Mouse (Mus musculus): ENCODE data around the gene S1pr3.

Gene S1pr3

DNA sequence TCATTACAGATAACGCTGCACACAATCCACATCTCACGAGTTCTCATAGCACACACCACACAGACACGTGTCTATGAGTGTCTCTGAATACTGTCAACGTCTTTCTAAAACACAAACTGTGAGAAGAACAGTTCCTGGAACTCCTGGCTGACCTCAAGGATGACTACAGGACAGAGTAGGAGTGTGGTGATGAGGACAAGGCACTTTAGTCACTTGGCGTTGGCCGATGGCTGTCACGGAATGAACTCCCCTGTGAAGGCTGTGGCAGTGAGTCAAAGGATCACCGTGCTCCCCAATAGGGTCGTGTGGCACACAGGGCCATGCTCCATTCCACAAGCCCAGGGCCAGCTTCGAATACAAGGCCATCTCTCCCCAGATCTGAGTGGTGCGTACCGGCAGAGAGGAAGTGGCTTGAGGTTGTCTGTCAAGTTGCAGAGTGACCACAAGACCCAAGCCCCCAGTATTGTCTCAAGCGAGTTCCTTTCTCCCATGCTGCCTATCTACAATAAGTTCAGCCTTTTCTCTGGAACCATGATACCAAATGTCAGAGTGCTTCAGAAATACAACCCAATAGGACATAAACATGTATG lies 2.6 kb upstream of the S1pr3 start:
- DNase-seq (ENCODE audit: extremely low spot score, low read depth, low spot score): no peak

DNA sequence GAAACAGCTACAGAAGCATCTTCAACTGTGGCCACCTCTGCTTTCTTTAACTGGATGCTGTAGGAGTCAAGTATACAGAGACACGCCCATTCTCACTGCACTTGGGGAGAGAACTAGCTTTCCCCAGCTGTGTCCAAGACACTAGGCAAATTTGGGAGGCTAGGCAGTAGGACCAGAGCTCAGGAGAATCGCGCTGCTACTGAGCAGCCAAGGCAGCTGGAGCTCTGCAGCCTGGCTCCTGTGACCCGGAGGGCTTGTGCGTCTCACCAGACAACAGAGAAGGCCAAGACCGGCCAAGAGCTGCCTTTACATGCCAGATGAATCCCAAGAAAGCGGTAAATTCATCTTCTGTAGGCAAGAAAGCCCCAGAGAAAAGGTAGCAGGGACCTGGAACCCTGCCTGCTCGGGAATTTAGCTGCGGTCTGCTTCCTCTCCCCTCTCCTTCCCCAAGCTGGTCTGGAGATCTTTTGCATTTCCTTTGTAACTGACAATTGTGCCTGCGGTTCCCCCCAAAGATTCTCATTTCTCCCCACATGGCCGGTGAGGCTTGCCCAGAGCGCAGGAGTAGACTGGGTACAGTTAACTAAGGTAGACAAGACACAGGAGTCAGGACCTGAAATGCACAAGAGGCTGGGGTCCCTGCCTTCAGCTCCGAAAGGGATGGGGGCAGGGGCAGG lies 760 bp upstream of the S1pr3 start:
- DNase-seq (ENCODE audit: extremely low spot score, low read depth, low spot score): no peak

DNA sequence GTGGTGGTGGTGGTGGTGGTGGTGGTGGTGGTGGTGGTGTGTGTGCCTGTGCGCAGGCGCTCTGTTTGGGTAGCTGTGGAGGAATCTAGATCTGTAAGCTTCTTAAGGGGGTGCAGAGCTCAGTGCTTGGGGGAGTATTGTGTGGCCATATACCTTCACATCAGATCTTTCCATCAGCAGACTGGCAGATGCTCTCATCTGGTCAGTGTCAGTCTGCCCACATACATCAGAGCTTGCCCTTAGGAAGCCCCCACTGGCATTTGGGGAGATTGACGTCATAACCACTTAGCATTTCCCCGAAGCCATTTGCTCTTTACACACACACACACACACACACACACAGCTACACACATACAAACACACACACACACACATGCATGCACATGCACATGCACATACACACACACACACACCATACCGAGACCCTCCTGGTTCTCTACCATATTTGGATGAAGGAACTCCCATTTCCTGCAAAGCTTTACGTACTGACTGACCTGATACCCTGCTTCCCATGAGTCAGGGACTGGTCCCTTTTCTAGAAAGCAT lies 1.6 kb downstream of the S1pr3 start:
- no peak for DNase-seq (ENCODE audit: extremely low spot score, low read depth, low spot score)

DNA sequence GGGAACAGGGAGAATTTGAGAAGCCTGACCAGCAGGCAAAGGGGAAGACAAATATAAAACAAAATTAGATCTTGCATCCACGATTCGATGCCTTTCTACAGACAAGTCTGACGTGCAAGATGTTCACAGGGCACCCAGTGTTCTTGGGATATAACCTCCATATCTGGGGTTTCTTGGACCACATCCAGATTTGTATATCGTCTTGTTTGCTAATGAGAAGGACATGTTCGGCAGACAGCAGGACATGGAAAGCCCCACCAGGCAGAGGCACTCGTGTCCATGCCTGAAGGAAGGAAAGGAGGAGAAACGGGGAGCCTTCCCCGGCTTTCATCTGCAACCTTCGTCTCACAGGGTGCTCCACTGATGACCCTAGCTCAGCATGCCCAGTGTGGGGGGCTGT lies 2.8 kb downstream of the S1pr3 start:
- DNase-seq (ENCODE audit: extremely low spot score, low read depth, low spot score): no peak

DNA sequence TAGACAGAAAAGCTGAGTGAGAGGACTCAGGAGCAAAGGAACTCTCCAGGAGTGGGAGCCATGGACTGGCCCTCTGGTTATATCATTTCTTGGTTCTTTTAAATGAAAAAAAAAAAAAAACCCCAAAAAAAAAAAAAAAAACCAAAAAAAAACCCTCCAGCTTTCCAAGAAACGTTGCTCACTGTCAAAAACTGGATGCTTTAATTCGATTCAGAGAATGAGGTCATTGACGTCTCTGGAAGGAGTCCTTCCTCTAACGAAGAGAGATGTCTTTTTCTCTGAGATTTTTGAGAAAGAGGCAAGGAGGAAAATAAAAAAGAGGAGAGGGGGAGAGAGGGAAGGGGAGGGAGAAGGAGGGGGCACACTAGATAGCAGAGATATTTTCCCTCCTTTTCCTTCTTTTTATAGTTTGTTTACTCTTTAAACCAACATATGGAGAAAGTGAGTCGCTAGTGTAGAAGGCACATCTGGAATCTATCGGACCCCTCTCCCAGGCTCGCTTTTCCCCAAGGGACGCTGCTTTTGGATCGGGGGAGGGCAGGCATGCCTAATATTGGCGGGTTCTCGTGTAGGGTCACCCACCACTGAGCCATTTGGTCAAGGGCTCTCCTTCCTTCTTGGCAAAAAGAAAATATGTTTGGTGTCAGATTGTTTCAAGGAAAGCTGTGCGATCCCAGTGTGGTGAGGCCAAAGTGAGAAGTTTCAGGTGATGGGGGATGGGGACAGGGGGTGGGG lies 3.4 kb downstream of the S1pr3 start:
- DNase-seq (ENCODE audit: extremely low spot score, low read depth, low spot score): no peak

DNA sequence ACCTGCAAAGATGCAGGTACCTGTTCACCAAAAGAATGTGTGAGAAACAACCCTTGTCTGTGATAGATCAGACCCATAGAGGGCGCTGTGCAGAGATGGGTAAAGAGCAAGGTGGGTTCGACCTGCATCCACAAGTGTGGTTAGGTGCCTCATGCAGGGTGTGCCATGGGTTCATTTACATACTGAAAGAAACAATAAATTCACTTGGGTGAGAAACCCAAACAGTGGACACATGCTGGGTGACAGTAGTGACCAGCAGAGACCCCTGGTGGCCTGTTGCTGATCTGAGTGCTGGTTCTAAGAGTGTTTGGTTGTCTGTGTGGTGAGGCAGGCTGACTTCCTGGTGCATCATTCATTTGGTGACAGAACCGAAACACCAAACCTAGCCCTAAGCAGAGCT lies 5.0 kb downstream of the S1pr3 start:
- no peak for DNase-seq (ENCODE audit: extremely low spot score, low read depth, low spot score)

DNA sequence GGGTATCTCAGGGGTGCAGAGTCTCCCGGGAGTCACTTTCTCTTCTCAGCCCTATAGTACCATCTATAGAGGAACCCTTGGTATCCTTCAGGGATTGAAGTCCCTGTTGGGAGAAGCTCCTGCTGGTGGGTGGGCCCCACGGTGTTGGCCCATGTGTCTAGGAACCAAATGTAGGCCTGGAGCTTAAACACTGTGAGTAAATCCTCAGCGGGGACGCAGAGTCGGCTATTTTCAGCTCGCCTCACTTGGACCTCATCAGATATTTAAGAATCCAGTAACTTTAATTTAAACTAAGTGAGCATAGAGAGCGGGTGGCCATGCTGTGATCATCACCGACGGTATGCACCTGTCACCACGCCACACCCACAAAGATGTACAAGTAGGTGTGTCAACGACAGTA lies 8.3 kb downstream of the S1pr3 start:
- no peak for DNase-seq (ENCODE audit: extremely low spot score, low read depth, low spot score)

DNA sequence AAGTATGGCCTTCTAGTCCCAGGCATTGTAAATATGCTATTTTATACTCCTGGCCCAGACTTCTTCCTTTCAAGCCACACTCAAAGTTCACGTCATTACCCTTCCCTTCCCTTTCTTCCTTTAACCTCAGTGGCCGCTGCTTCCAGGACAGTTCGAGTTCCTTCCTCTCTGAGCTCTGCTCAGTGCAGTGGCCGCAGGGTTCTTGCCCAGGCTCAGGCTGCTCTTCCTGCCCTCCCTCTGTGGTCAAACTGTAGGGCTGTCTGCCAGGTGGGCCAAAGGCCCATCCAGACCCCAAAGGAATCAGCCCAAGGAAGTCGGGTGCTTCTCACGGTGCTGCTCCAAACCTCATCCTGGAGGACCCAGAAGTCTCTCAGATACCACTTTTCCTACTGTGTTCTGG lies 9.4 kb downstream of the S1pr3 start:
- no peak for DNase-seq (ENCODE audit: extremely low spot score, low read depth, low spot score)

DNA sequence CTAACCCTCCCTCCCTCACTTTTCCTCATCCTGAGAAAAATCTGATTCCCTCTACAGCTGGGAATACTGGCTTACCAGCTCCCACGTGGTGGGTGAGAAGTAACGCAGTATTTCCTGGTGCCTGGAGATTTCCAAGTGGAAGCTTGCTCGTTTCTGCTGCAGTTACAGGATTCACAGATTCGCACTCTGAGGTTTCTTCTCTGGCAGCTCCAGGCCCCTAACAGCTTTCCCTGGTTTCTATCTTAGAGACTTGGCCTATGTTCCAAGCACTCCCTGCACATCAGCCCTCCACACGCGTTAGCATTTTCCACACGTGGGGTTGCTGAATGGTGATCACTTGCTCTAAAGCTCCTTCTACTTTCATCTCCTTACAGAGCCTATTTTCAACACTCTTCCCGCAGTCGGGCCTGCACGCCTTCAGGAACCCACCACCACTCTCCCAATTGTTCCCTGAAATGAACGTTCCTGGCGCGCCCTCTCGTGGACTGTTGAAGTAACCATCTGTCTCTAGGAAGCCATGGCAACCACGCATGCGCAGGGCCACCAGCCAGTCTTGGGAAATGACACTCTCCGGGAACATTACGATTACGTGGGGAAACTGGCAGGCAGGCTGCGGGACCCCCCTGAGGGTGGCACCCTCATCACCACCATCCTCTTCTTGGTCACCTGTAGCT lies 10.0 kb downstream of the S1pr3 start:
- DNase-seq (ENCODE audit: extremely low spot score, low read depth, low spot score): peak; percentile 88

DNA sequence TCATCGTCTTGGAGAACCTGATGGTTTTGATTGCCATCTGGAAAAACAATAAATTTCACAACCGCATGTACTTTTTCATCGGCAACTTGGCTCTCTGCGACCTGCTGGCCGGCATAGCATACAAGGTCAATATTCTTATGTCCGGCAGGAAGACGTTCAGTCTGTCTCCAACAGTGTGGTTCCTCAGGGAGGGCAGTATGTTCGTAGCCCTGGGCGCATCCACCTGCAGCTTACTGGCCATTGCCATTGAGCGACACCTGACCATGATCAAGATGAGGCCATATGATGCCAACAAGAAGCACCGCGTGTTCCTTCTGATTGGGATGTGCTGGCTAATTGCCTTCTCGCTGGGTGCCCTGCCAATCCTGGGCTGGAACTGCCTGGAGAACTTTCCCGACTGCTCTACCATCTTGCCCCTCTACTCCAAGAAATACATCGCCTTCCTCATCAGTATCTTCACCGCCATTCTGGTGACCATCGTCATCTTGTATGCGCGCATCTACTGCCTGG lies 10.6 kb downstream of the S1pr3 start:
- DNase-seq (ENCODE audit: extremely low spot score, low read depth, low spot score): no peak

DNA sequence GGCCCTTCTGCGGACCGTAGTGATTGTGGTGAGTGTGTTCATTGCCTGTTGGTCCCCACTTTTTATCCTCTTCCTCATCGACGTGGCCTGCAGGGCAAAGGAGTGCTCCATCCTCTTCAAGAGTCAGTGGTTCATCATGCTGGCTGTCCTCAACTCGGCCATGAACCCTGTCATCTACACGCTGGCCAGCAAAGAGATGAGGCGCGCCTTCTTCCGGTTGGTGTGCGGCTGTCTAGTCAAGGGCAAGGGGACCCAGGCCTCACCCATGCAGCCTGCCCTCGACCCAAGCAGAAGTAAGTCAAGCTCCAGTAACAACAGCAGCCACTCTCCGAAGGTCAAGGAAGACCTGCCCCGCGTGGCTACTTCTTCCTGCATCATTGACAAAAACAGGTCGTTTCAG lies 11.1 kb downstream of the S1pr3 start:
- no peak for DNase-seq (ENCODE audit: extremely low spot score, low read depth, low spot score)

DNA sequence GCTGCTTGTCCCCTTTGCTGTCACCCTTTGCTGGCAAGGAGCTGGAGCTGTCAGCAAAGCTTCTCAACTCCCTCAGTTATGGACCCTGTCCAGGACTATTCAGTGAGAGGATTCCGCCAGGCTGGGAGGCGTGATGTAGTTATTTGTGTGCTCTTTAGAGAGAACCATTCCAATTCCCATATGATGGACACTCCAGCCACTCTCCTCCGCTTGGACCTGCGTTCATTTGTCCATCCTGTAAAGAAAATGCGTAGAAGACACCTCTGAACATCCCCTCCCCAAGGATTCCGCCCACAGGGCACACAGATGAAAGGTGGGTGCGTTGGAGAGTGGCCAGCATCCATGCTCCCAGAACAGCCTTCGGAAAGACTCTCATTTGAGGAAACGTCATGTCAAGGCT lies 12.4 kb downstream of the S1pr3 start:
- DNase-seq (ENCODE audit: extremely low spot score, low read depth, low spot score): no peak

DNA sequence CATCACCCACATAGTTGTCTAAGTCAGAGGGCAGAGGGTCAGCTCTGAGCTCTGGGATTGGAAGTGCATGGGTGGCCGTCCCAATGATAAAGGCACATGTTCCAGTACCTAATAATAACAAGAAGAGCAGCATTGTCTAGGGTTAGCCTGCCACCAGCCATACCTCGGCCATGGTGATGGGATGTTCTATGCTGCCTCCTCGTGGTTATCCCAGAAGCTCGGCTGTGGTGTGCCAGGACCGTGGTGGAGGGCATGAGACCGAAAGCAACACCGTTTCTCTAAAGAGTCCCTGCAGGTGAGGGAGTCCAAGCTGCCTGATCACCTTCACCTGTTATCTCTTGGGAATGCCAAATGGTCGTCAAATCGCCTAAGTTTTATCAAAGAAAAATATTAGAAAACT lies 15.2 kb downstream of the S1pr3 start:
- DNase-seq (ENCODE audit: extremely low spot score, low read depth, low spot score): no peak

DNA sequence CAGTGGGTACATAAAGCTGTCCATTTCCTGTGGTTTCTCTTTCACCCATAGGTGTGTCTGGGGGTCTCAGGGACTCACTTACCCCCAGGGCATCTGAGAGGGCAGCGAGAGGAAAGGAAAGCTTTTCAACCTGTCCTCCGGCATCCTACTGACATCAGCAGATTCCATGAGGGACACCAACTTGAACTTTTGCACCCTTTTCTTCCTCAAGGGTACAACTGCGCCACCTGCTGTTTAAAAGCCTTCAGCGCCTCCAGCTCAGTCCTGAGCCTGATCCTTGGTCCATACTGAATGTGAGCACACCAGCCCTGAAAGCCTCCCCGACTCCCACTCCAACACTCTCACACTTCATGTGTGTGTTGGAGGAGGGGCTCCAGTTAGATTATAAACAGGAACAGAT lies 16.2 kb downstream of the S1pr3 start:
- peak; percentile 58 for DNase-seq (ENCODE audit: extremely low spot score, low read depth, low spot score)

DNA sequence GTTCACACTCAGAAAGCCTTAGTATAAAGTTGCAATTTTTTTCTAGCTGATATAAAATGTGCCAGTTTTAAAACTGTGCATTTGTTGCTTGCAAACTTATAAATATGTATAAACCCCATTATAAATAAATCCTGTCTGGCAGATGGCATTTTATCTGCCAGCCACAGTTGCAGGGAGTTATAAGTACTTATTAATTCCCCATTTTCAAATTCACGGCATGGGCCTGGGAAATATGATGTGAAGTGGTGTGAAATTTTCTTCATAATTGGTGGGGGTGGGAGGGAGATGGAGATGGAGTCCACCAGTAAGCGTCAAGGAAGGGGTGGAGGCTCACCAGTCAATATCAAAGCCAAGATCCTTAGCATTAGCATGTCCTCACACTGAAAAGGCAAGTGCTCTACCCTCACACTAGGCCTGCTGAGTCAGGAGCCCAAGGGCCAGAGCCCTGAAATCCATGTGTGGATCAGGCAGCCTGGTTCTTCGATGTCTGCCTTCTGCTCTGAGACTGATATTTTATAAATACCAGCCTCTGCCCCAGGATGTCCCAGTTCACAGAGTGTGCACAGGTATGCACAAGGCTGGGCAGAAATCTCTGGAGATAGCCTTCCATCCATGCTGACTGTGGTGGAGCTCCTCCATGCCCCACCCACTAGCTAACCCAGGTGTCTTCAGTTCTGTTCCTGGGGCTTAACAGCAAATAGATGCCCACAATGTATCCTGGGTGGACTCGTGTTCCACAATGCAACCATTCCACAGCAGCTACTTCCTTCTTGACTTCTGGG lies 17.4 kb downstream of the S1pr3 start:
- DNase-seq (ENCODE audit: extremely low spot score, low read depth, low spot score): no peak

DNA sequence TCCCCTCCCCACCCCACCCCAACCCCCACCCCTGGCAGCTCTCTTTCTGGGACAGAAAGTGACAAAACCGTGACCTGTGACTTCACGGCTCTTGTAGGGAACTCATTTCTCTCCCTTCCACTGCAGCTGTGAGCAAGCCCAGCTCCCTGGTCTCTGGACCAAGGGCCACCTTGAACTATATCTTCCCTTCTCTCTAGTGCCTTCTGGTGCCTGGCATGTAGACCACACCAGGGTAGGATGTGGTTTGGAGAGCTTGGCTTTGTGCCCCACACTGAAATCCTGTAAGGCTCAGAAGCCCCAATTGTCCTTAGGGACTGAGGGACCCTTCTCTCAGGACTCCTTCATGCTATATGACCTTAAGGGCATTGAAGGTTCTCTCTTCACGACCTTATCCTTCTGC lies 24.9 kb downstream of the S1pr3 start:
- DNase-seq (ENCODE audit: extremely low spot score, low read depth, low spot score): no peak

DNA sequence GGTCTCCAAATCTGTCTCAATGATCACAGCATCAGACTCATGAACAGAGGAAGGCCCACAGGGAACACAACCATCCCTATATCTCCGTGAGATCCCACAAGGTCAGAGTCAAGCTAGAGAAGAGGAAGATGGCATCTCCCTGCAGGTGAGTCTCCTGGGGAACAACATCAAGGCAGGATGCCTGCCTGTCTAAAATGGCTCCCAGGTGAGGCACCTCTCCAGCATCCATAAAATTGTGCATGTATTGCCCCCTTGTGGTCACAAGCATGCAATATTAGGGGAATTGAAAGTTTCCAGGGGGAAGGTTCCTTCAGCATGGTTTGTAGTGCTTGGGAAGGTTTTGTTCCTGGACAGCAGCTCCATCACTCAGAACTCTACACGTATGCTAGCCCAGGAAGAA lies 26.0 kb downstream of the S1pr3 start:
- DNase-seq (ENCODE audit: extremely low spot score, low read depth, low spot score): no peak

DNA sequence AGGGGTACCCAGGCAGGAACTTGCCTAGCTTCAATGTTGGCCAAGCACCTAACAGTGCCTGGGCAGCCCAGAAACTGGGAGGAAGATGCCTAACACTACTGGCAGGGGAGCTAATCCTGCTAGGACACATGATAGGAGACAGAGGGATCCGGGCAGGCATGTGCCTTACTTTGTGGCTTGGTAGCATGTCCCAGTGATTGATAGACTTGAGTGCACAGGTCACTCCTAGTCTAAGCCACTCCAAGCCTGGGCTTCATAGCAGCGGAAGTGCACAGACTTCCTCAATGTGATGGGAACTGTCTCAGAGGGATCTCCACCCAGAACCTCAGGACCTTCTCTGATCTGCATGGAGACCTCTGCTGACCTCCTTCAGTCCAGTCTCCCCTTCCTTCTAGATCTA lies 26.7 kb downstream of the S1pr3 start:
- DNase-seq (ENCODE audit: extremely low spot score, low read depth, low spot score): no peak

DNA sequence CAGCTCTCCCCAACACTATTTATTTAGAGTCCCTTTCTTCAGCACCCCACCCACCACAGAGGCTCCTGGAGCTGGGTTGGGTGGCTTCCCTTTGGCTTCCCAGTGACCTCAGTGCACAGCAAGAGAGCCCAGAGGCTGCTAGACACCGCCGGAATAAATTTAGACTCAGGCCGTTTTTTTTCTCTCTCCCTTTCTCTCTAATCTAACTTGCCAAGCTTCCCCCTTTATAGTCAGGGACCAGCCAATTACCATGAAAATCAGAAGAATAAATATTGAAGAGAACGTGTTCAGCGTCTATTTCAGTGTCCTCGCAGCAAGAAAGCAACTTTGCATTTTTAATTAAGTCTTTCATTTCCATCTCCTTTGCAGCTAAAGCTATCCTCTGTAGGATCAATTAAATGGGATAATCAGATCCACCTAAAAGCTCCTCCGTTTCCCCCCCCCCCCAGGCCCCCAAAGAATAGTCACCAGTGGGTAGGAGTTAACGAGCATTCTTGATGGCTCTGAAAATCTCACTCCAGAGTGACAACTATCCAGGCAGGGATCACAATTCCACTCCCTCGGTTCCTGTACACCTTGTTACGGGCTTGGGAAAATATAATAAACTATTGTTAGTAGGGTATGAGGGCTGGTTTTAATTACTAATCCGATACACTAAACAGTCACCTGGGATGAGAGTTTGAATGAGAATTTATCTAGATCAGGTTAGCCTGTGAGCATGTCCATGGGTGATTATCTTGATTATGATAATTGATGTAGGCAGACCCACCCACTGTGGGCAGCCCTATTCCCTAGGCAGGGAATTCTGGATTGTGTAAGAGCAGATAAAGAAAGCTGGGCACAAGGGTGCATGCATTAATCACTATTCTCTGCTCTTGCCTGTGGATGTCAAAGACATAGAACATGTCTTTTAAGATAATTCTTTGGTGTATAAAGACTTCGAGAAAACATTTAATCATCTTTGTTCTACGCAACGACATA lies 29.0 kb downstream of the S1pr3 start:
- no peak for DNase-seq (ENCODE audit: extremely low spot score, low read depth, low spot score)

DNA sequence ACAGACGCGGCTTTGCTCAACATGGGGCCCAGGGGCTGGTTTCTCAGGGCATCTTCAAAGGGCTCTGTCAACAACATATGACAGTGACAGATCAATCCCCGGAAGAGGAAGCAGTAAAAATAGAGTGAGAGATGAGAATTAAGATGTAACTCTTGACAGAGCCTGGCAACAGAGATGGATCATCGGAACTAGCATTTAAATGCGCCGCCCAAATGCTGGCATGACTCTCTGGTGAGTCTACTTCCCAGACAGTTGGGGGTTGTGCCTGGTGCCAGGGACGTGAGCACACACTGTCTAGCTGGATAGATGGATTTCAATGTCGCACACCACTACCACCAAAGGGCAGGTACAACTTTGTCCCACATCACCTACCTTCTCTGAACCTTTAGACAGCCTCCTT lies 34.5 kb downstream of the S1pr3 start:
- no peak for DNase-seq (ENCODE audit: extremely low spot score, low read depth, low spot score)

All from hindlimb bud, embryonic 11.5 days (tissue).